Mouse (Mus musculus): ENCODE measurements at regions not wholly inside any gene's neighbourhood (a gene's known extent, or its start where the extent isn't known, plus 50 kb on each side); places are given as distances from the start of the nearest gene placed in this dataset.

- H3K9ac ChIP-seq (ENCODE audit: low read length) = no peak overlapping the region
- H3K27me3 ChIP-seq (ENCODE audit: control insufficient read depth, insufficient read depth, low read length) = no peaks in the 10 kb centered on the region
- H3K36me3 ChIP-seq (ENCODE audit: control insufficient read depth, insufficient read depth, low read length) = no peaks in the 10 kb centered on the region
- DNase-seq (ENCODE audit: low spot score) (no peak), ATAC-seq (replicated peaks; ENCODE audit: low FRiP score) (no peak)
- no peak overlapping the region for H3K4me3 ChIP-seq (ENCODE audit: low read depth, low read length)
- 90% methylated on average over 9 of the region's 9 CpGs for WGBS
- no peak overlapping the region for H3K4me2 ChIP-seq (ENCODE audit: low read depth, low read length, severe bottlenecking)
- H3K9me3 ChIP-seq (ENCODE audit: control insufficient read depth, low read length) = no peaks in the 10 kb centered on the region
- H3K4me1 ChIP-seq (replicated peaks; ENCODE audit: control insufficient read depth, insufficient read depth, low read length) = no peaks in the 10 kb centered on the region
- H3K27ac ChIP-seq (ENCODE audit: low read depth, low read length) = no peak overlapping the region
These were observed 164.3 kb upstream of the Mki67 start for GRCm38 (mm10) chr7:135880446-135880845.

- ATAC-seq (replicated peaks; ENCODE audit: low FRiP score) (no peak), DNase-seq (ENCODE audit: low spot score) (no peak)
- Histone ChIP-seq H3K27me3 (ENCODE audit: control insufficient read depth, insufficient read depth, low read length) (no peaks in the 10 kb centered on the region), H3K36me3 (ENCODE audit: control insufficient read depth, insufficient read depth, low read length) (no peaks in the 10 kb centered on the region), H3K4me1 (replicated peaks; ENCODE audit: control insufficient read depth, insufficient read depth, low read length) (no peaks in the 10 kb centered on the region), H3K27ac (ENCODE audit: low read depth, low read length) (no peak overlapping the region), H3K9me3 (ENCODE audit: control insufficient read depth, low read length) (no peaks in the 10 kb centered on the region), H3K4me3 (ENCODE audit: low read depth, low read length) (no peak overlapping the region), H3K4me2 (ENCODE audit: low read depth, low read length, severe bottlenecking) (no peak overlapping the region), H3K9ac (ENCODE audit: low read length) (no peak overlapping the region)
- WGBS = 89% methylated on average over 4 of the region's 4 CpGs
These were observed 166.1 kb upstream of the Mki67 start for GRCm38 (mm10) chr7:135882306-135882705.

- DNase-seq (ENCODE audit: low spot score) (no peak), ATAC-seq (replicated peaks; ENCODE audit: low FRiP score) (peak; percentile 44; the same call in 1 of the 2 replicates)
- no peaks in the 10 kb centered on the region for H3K9me3 ChIP-seq (ENCODE audit: control insufficient read depth, low read length)
- H3K4me2 ChIP-seq (ENCODE audit: low read depth, low read length, severe bottlenecking) = 0 out of 2 replicates have a peak overlapping the region, but pooled peaks have one; percentile 24
- H3K9ac ChIP-seq (ENCODE audit: low read length) = peak overlapping the region; percentile 20; the same call in 1 of the 2 replicates
- no peak overlapping the region; the same call in 1 of the 2 replicates for H3K27ac ChIP-seq (ENCODE audit: low read depth, low read length)
- peaks cover 6% of the 10 kb centered on the region; the same call in 1 of the 2 replicates for H3K4me1 ChIP-seq (replicated peaks; ENCODE audit: control insufficient read depth, insufficient read depth, low read length)
- H3K36me3 ChIP-seq (ENCODE audit: control insufficient read depth, insufficient read depth, low read length) = no peaks in the 10 kb centered on the region
- no peak overlapping the region for H3K4me3 ChIP-seq (ENCODE audit: low read depth, low read length)
- no peaks in the 10 kb centered on the region for H3K27me3 ChIP-seq (ENCODE audit: control insufficient read depth, insufficient read depth, low read length)
- 16% methylated on average over 3 of the region's 3 CpGs for WGBS
These were observed 172.4 kb upstream of the Mki67 start for GRCm38 (mm10) chr7:135888598-135888997.

- Histone ChIP-seq H3K9me3 (ENCODE audit: control insufficient read depth, low read length) (no peaks in the 10 kb centered on the region), H3K27ac (ENCODE audit: low read depth, low read length) (no peak overlapping the region; the same call in 1 of the 2 replicates), H3K4me2 (ENCODE audit: low read depth, low read length, severe bottlenecking) (peak overlapping the region; percentile 24; the same call in 1 of the 2 replicates), H3K4me1 (replicated peaks; ENCODE audit: control insufficient read depth, insufficient read depth, low read length) (peaks cover 6% of the 10 kb centered on the region; the same call in 1 of the 2 replicates), H3K36me3 (ENCODE audit: control insufficient read depth, insufficient read depth, low read length) (no peaks in the 10 kb centered on the region), H3K4me3 (ENCODE audit: low read depth, low read length) (no peak overlapping the region), H3K27me3 (ENCODE audit: control insufficient read depth, insufficient read depth, low read length) (no peaks in the 10 kb centered on the region), H3K9ac (ENCODE audit: low read length) (peak overlapping the region; percentile 20; the same call in 1 of the 2 replicates)
- ATAC-seq (replicated peaks; ENCODE audit: low FRiP score) = peak; percentile 79
- peak; percentile 66 for DNase-seq (ENCODE audit: low spot score)
- 6% methylated on average over 17 of the region's 17 CpGs for WGBS
These were observed 173.0 kb upstream of the Mki67 start for GRCm38 (mm10) chr7:135889016-135889726.

GRCm38 (mm10) chr7:135898876-135899275, 182.7 kb upstream of the Mki67 start:
- H3K27ac ChIP-seq (ENCODE audit: low read depth, low read length) = no peak overlapping the region
- H3K4me3 ChIP-seq (ENCODE audit: low read depth, low read length) = no peak overlapping the region
- ATAC-seq (replicated peaks; ENCODE audit: low FRiP score) (no peak), DNase-seq (ENCODE audit: low spot score) (no peak)
- H3K9ac ChIP-seq (ENCODE audit: low read length) = no peak overlapping the region
- H3K36me3 ChIP-seq (ENCODE audit: control insufficient read depth, insufficient read depth, low read length) = no peaks in the 10 kb centered on the region
- H3K4me1 ChIP-seq (replicated peaks; ENCODE audit: control insufficient read depth, insufficient read depth, low read length) = no peaks in the 10 kb centered on the region
- no peak overlapping the region for H3K4me2 ChIP-seq (ENCODE audit: low read depth, low read length, severe bottlenecking)
- H3K9me3 ChIP-seq (ENCODE audit: control insufficient read depth, low read length) = no peaks in the 10 kb centered on the region
- WGBS = 83% methylated on average over 2 of the region's 2 CpGs
- H3K27me3 ChIP-seq (ENCODE audit: control insufficient read depth, insufficient read depth, low read length) = no peaks in the 10 kb centered on the region

GRCm38 (mm10) chr7:135899765-135900164, 183.6 kb upstream of the Mki67 start:
- H3K4me3 ChIP-seq (ENCODE audit: low read depth, low read length) = no peak overlapping the region
- H3K9ac ChIP-seq (ENCODE audit: low read length) = no peak overlapping the region
- WGBS = 87% methylated on average over 5 of the region's 5 CpGs
- no peak for ATAC-seq (replicated peaks; ENCODE audit: low FRiP score)
- no peaks in the 10 kb centered on the region for H3K27me3 ChIP-seq (ENCODE audit: control insufficient read depth, insufficient read depth, low read length)
- DNase-seq (ENCODE audit: low spot score) = no peak
- H3K36me3 ChIP-seq (ENCODE audit: control insufficient read depth, insufficient read depth, low read length) = no peaks in the 10 kb centered on the region
- H3K9me3 ChIP-seq (ENCODE audit: control insufficient read depth, low read length) = no peaks in the 10 kb centered on the region
- no peak overlapping the region for H3K27ac ChIP-seq (ENCODE audit: low read depth, low read length)
- no peak overlapping the region for H3K4me2 ChIP-seq (ENCODE audit: low read depth, low read length, severe bottlenecking)
- no peaks in the 10 kb centered on the region for H3K4me1 ChIP-seq (replicated peaks; ENCODE audit: control insufficient read depth, insufficient read depth, low read length)

- H3K27ac ChIP-seq (ENCODE audit: low read depth, low read length) = no peak overlapping the region
- no peak for ATAC-seq (replicated peaks; ENCODE audit: low FRiP score)
- no peaks in the 10 kb centered on the region for H3K9me3 ChIP-seq (ENCODE audit: control insufficient read depth, low read length)
- H3K9ac ChIP-seq (ENCODE audit: low read length) = no peak overlapping the region
- H3K36me3 ChIP-seq (ENCODE audit: control insufficient read depth, insufficient read depth, low read length) = no peaks in the 10 kb centered on the region
- no peak for DNase-seq (ENCODE audit: low spot score)
- H3K4me1 ChIP-seq (replicated peaks; ENCODE audit: control insufficient read depth, insufficient read depth, low read length) = no peaks in the 10 kb centered on the region
- no peak overlapping the region for H3K4me3 ChIP-seq (ENCODE audit: low read depth, low read length)
- no peaks in the 10 kb centered on the region for H3K27me3 ChIP-seq (ENCODE audit: control insufficient read depth, insufficient read depth, low read length)
- H3K4me2 ChIP-seq (ENCODE audit: low read depth, low read length, severe bottlenecking) = no peak overlapping the region
- WGBS = 61% methylated on average over 10 of the region's 10 CpGs
These were observed 184.7 kb upstream of the Mki67 start for GRCm38 (mm10) chr7:135900861-135901321.

GRCm38 (mm10) chr7:135902106-135903055, 186.2 kb upstream of the Mki67 start:
- no peak overlapping the region for H3K27ac ChIP-seq (ENCODE audit: low read depth, low read length)
- DNase-seq (ENCODE audit: low spot score) (no peak), ATAC-seq (replicated peaks; ENCODE audit: low FRiP score) (no peak)
- no peaks in the 10 kb centered on the region for H3K36me3 ChIP-seq (ENCODE audit: control insufficient read depth, insufficient read depth, low read length)
- 89% methylated on average over 13 of the region's 13 CpGs for WGBS
- no peaks in the 10 kb centered on the region for H3K9me3 ChIP-seq (ENCODE audit: control insufficient read depth, low read length)
- no peak overlapping the region for H3K4me3 ChIP-seq (ENCODE audit: low read depth, low read length)
- H3K9ac ChIP-seq (ENCODE audit: low read length) = no peak overlapping the region
- H3K4me1 ChIP-seq (replicated peaks; ENCODE audit: control insufficient read depth, insufficient read depth, low read length) = no peaks in the 10 kb centered on the region
- H3K27me3 ChIP-seq (ENCODE audit: control insufficient read depth, insufficient read depth, low read length) = no peaks in the 10 kb centered on the region
- no peak overlapping the region for H3K4me2 ChIP-seq (ENCODE audit: low read depth, low read length, severe bottlenecking)
